Mouse (Mus musculus) E14TG2a.4 (cell line): Measurements from ENCODE around the gene She.

ENCODE experiments used
- CTCF ChIP-seq: conservative IDR thresholded peaks from 2 replicates; pipeline ENCODE4 v1.5.1; 2014; ENCODE audit warnings: low read length
- NANOG ChIP-seq: IDR thresholded peaks from 2 replicates; pipeline ENCODE4 v1.6.1; 2014; ENCODE audit warnings: borderline replicate concordance, low read length, mixed read lengths
- POU5F1 ChIP-seq: IDR thresholded peaks from 2 replicates; pipeline ENCODE4 v1.6.1; 2014; ENCODE audit warnings: low read length, borderline replicate concordance

DNA sequence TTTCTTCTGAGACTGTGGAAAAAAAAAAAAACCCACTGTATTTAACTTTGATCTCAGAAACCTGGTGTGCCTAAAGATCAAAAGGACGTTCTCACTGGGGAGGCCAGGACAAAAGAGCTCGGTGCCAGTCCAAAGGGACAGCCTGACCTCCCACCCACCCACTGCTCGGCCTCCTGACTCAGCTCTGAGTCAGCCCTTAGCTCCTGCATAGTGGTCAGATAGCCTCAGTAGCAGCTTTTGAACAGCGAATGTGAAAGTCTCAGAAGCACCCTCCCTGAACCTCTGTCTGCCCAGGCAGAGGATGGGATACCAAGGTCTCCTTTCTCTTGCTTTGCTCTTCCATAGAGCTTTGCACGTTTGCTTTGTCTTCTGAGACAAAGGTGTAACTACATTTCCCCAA lies 65.4 kb downstream of the She start:
- TF ChIP-seq CTCF (no peak), NANOG (no peak), POU5F1 (no peak)
